Mouse (Mus musculus) embryonic fibroblast, embryonic 13.5 days (primary cell): Measurements from ENCODE around the gene Tmem206. TPM values are rescaled to one million over a fixed set of nuclear protein-coding genes. Genes with fewer than 3 reads are reported as not detected.

Experiments
- H3K27ac ChIP-seq: 2 replicates; pipeline ENCODE4 v1.5.1; 2012; ENCODE audit warnings: low read length, control low read depth, inconsistent platforms; ENCODE audit not compliant: insufficient read depth
- H3K4me1 ChIP-seq: 2 replicates; pipeline ENCODE4 v1.6.1; 2011; ENCODE audit warnings: low read length; ENCODE audit not compliant: control insufficient read depth, insufficient read depth
- H3K4me3 ChIP-seq: 2 replicates; pipeline ENCODE4 v1.5.1; 2011; ENCODE audit warnings: mild to moderate bottlenecking, control low read depth, low read length; ENCODE audit not compliant: insufficient read depth
- CTCF ChIP-seq: IDR thresholded peaks from 2 replicates; pipeline ENCODE4 v1.5.1; 2011; ENCODE audit warnings: mild to moderate bottlenecking, control low read depth, low read length, moderate library complexity, borderline replicate concordance; ENCODE audit not compliant: insufficient read depth
- POLR2A ChIP-seq: IDR thresholded peaks from 2 replicates; pipeline ENCODE4 v1.6.1; 2011; ENCODE audit warnings: low read depth, mild to moderate bottlenecking, control low read depth, low read length, moderate library complexity
- polyA plus RNA-seq: library from polyadenylated mRNA; stranded (reverse); fragments of >200 nt; gene quantifications from 2 replicates; pipeline ENCODE4 v1.2.4, GENCODE M21; 2011; ENCODE audit warnings: low read depth; ENCODE audit not compliant: missing spikeins, insufficient read length

Tmem206 gene
- polyA plus RNA-seq, 1 experiment: 12.0 TPM

DNA sequence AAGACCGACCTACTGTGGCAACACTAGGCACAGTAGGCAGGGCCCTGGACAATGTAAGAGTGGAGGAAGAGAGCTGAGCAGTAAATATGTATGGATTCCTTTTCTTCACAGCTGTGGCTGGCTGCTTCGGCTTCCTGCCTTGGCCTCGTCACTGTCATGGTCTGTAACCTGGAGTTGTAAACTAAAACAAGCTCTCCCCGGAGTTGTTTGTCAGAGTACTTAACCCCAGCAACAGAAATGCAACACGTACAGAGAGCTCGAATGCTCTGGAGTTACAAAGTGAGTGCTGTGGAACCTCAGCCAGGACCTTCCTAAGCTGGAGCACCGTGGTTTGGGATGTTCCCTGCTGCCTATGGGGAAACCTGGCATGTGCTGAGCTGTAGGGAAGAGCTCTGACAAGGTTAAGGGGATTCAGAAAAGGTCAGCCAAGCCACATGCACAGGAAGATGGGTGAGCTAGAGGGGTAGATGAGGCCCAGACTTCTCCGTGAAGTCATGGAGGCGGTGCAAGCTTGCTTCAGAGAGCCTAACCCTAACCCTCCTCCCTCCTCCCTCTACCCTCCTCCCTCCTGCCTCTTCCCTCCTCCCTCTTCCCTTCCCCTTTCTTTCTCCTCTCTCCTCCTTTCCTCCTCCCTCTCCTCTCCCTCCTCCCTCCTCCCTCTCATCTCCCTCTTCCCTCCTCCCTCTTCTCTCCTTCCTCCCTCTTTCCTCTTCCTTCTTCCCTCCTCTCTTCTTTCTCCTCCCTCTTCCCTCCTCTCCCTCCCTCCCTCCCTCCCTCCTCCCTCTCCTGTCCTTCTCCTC is 31.5 kb upstream of the Tmem206 start:
- no peak overlapping the region for H3K27ac ChIP-seq
- TF ChIP-seq POLR2A (no peak), CTCF (no peak)

DNA sequence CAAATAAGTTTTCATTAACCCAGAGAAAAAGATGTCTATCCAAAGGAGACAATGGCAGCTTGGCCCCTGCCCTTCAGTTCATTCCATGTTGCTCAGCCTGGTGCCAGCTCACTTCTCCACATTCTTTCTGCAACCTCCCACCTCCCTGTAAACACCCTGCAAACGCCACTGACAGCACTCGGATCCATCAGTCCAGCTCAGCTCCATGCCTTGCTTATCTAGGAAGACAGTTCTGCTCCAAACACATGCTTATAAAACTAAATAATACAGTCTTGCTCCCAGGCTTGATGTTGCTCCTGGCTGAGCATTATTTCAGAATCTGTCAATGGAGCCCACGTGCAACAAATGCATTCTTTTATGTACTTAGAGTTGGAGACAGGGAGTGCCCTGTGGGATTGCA is 29.9 kb upstream of the Tmem206 start:
- Histone ChIP-seq H3K4me3 (no peak overlapping the region), H3K27ac (no peak overlapping the region), H3K4me1 (no peaks in the 10 kb centered on the region; the same call in 1 of the 2 replicates)
- TF ChIP-seq CTCF (no peak), POLR2A (no peak)

More for the DNA sequence above, 31.5 kb upstream of the Tmem206 start:
- Histone ChIP-seq H3K4me1 (no peaks in the 10 kb centered on the region; the same call in 1 of the 2 replicates), H3K4me3 (no peak overlapping the region)

DNA sequence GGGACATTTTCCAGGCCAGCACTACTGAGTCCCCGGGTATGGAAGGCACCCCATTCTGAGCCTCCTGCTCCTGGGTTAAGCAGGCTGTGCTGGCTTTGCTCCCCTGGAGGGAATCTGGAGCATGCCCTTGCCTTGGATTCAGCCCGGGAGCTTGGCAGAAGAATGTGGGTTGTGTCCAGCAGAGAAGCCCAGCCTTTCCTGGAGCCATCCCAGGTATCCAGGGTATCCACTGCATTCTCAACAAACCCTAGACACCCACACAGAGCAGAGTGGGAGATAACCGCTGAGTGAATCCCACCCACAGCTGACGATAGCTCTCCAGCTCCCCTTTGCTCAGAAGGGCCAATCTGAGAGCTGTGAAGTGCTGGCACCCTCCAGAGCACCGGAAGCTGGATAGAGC is 29.3 kb upstream of the Tmem206 start:
- TF ChIP-seq CTCF (no peak), POLR2A (no peak)
- Histone ChIP-seq H3K4me1 (no peaks in the 10 kb centered on the region; the same call in 1 of the 2 replicates), H3K4me3 (no peak overlapping the region), H3K27ac (no peak overlapping the region)

DNA sequence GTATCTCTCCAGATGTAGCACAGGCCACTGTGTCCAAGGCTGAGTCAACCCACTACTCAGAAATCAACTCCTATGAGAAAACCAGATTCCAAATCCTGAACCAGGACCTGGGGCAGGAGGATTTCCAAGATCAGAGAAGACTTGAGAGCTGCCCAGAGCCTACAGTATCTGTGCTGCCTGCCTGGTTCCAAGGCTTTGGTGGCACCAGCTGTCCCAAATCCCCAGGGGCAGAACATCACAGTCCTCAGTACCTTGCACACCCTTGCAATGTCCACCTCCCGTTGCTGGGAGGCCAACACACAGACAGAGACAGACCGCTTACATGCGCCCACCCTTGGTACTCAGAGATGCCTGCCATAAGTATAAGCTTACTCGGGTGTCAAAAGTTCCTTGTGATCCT is 27.4 kb upstream of the Tmem206 start:
- TF ChIP-seq POLR2A (no peak), CTCF (no peak)
- Histone ChIP-seq H3K4me3 (no peak overlapping the region), H3K4me1 (no peaks in the 10 kb centered on the region; the same call in 1 of the 2 replicates), H3K27ac (no peak overlapping the region)

DNA sequence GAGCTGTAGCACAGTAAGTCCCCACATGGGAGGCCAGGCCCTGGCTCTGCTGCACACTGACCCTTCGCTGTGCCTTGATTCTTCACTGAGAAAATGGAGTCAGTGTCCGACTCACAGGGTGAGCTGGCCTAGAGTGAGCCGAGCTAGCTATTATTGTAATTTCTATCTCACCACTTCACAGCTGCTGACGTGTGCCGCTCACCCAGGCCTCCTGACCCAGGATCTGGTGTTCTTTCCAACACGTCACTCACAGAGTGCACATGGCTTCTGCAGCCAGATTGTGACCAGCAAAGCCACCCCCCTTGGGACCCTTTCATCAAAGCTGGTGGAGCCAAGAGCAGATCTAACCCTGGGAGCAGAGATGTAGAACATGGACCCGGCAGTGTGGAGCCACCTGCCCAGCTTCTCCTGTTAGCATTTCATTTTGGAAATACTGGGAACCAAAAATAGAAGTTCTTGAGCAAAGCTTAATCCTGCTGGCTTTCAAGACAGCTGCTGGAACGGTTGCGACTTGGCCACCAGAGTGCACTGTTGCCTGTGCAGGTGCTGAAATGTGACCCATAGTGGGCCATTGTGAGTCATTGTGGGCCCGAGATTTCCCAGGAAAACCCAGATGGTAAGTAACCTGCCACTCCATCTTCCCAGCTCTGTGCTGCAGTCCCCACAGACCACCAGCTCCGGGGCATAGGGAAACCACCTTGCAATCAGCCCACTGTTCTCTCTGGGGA is 26.3 kb upstream of the Tmem206 start:
- Histone ChIP-seq H3K4me1 (no peaks in the 10 kb centered on the region; the same call in 1 of the 2 replicates), H3K27ac (no peak overlapping the region), H3K4me3 (no peak overlapping the region)
- no peak for TF ChIP-seq POLR2A
- peak; percentile 85 for TF ChIP-seq CTCF

DNA sequence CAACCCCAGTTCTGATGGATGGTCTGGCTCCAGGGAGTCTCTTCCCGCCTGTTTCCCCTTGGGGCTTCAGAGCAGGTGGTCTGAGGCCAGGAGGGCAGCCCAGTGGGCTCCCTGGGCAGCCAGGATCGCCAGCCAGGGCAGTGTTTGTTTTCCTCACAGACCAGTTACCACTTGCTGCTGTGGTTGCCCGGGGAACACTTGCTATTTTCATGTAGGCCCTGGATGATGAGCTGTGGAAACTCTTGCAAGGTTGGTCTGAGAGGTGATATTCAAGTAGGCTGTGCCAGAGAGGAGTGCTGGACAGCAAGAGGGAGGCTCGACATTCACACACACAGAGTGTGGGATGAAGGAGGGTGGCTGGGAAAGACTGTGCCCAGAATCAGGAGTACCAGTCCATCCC is 23.8 kb upstream of the Tmem206 start:
- H3K4me3 ChIP-seq: no peak overlapping the region

DNA sequence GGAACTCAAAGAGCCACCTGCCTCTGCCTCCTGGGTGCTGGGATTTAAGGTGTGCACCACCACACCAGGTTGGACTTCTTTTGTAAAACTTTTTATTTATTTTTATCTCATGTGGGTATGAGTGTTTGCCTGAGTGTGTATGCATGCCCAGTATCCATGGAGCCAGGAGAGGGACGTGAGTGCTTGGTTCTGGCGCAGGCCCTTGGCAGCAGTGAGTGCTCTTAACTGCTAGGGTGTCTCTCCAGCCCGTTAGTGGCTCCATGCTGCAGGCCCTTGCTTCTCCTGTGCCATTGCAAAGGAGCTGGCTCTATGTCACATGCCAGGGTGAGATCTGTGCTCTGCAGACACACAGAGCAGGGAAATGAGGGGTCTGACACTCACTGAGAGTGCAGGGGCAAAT is 22.0 kb upstream of the Tmem206 start:
- TF ChIP-seq CTCF (no peak), POLR2A (no peak)
- Histone ChIP-seq H3K27ac (no peak overlapping the region), H3K4me3 (no peak overlapping the region), H3K4me1 (no peaks in the 10 kb centered on the region)

More for the DNA sequence above, 23.8 kb upstream of the Tmem206 start:
- TF ChIP-seq POLR2A (no peak), CTCF (no peak)
- no peaks in the 10 kb centered on the region for H3K4me1 ChIP-seq
- H3K27ac ChIP-seq: no peak overlapping the region

DNA sequence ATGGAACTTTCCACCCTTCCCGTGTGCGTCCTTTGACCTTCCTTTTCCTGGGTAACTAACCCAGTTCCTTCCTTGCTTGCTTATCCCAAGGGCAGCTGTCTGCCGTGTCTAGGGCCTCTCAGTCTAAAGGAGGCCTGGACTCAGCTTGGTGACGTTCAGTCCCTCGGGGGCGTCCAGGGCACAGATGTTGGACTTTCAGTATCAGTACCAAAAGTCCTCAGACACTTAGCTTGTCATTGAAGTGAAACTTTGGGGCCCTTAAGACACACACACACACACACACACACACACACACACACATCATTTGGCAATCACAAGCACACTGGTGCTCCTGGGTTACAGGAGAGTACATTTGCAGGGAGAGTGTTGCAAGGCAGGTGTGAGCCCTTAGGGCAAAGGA is 21.5 kb upstream of the Tmem206 start:
- TF ChIP-seq CTCF (no peak), POLR2A (no peak)
- Histone ChIP-seq H3K27ac (no peak overlapping the region), H3K4me3 (no peak overlapping the region), H3K4me1 (no peaks in the 10 kb centered on the region)

DNA sequence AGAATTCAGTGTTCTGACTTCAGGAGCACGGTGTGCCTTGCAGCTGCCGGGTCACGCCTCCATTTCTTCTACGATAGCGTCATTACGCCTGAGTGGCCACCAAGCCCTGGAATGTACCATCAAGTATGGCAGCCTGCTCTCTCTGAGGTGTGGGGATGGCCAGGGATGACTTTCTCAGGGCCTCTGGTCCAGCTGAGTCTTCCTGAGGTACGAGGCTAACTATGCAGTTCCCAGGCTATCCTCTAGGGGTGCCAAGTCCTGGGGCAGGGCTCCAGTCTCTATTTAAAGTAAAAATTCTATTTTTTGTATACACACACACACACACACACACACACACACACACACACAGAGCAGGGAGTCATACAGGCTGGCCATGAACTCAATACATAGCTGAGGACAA is 20.1 kb upstream of the Tmem206 start:
- Histone ChIP-seq H3K4me3 (no peak overlapping the region), H3K4me1 (no peaks in the 10 kb centered on the region), H3K27ac (no peak overlapping the region)
- TF ChIP-seq POLR2A (no peak), CTCF (no peak)

DNA sequence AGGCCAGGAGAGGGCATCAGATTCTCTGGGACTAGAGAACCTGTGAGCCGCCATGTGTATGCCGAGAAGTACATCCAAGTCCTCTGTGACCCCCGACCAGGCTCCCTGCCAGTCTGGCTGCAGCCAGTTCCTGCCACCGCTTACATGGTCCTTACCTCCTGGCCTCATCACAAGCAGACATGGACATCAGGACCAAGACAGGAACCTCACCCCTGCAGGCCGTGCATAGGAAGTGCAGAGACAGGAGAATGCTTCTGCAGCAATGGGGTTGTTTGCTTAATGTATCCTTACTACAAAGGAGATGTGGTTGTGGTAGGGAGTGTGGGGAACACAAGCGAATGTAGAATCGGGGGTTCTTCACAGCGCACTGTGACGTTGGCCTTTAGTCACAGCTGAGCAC is 19.4 kb upstream of the Tmem206 start:
- Histone ChIP-seq H3K27ac (no peak overlapping the region), H3K4me3 (no peak overlapping the region), H3K4me1 (no peaks in the 10 kb centered on the region)
- TF ChIP-seq POLR2A (no peak), CTCF (no peak)
